In the genomic region with DNA sequence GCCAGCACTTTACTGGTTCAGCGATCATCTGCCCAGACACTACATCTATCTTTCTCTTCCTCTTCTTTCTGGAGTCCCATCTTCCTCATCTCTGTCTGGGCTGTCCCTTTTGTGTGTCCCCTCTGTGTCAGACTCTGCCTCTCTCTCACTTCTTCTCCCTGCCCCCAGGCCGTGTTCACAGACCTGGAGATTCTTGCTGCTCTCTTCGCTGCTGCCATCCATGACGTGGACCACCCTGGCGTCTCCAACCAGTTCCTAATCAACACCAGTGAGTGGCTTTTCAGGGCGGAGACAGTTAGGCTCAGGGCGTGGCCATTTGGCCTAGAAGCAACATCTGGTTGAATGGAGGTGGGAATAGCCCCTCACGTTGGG, we compare ENCODE assay signal across 11 mouse cellular contexts. TPM values are rescaled to one million over a fixed set of nuclear protein-coding genes. Genes with fewer than 3 reads are reported as not detected.
DNase-seq lines count a peak whose midpoint lies in the region; ATAC-seq and TF ChIP-seq lines count a peak whose summit lies in the region.
"Had no signal": no experiment of that assay in that cellular context is flagged by ENCODE, and none has a peak within 500 bp of the region (broad histone marks: within the 10 kb centered on the region; RNA-seq: fewer than 3 reads in every experiment).

No protein-coding gene starts in this region.

- H3K4me3 ChIP-seq in liver, postnatal 0 days (ENCODE audit: low read depth, low read length), result no peak overlapping the region
- H3K4me3 ChIP-seq in hindbrain, embryonic 14.5 days (replicated peaks; ENCODE audit: low read length), result no peak overlapping the region
- peak overlapping the region; percentile 34; the same call in 1 of the 2 replicates for H3K4me3 ChIP-seq in neural tube, embryonic 12.5 days

- no peak overlapping the region for H3K27ac ChIP-seq in liver, postnatal 0 days (ENCODE audit: low read depth)
- H3K27ac ChIP-seq in hindbrain, embryonic 14.5 days, result no peak overlapping the region
- H3K27ac ChIP-seq in neural tube, embryonic 12.5 days, result no peak overlapping the region

- H3K9me3 ChIP-seq in liver, postnatal 0 days (ENCODE audit: low read length), result no peaks in the 10 kb centered on the region
- no peaks in the 10 kb centered on the region for H3K9me3 ChIP-seq in hindbrain, embryonic 14.5 days (ENCODE audit: control insufficient read depth, low read length)
- H3K9me3 ChIP-seq in neural tube, embryonic 12.5 days, result no peaks in the 10 kb centered on the region

- H3K4me1 ChIP-seq in liver, postnatal 0 days (ENCODE audit: insufficient read depth), result no peaks in the 10 kb centered on the region
- 0 out of 2 replicates have a peak, but pooled peaks cover 3% of the 10 kb centered on the region for H3K4me1 ChIP-seq in hindbrain, embryonic 14.5 days (replicated peaks; ENCODE audit: control insufficient read depth, insufficient read depth, low read length)
- H3K4me1 ChIP-seq in neural tube, embryonic 12.5 days, result peaks cover 10% of the 10 kb centered on the region

- H3K27me3 ChIP-seq in liver, postnatal 0 days (ENCODE audit: insufficient read depth, low read length), result no peaks in the 10 kb centered on the region
- H3K27me3 ChIP-seq in hindbrain, embryonic 14.5 days (ENCODE audit: control insufficient read depth, insufficient read depth, low read length), result no peaks in the 10 kb centered on the region
- H3K27me3 ChIP-seq in neural tube, embryonic 12.5 days (replicated peaks), result no peaks in the 10 kb centered on the region
- H3K27me3 ChIP-seq: Patski had no signal

- peaks cover 6% of the 10 kb centered on the region for H3K36me3 ChIP-seq in liver, postnatal 0 days (replicated peaks; ENCODE audit: insufficient read depth, low read length)
- peaks cover 40% of the 10 kb centered on the region for H3K36me3 ChIP-seq in hindbrain, embryonic 14.5 days (replicated peaks; ENCODE audit: control insufficient read depth, insufficient read depth)
- peaks cover 5% of the 10 kb centered on the region; the same call in 1 of the 2 replicates for H3K36me3 ChIP-seq in neural tube, embryonic 12.5 days

- no peak overlapping the region for H3K9ac ChIP-seq in liver, postnatal 0 days (replicated peaks)
- H3K9ac ChIP-seq in hindbrain, embryonic 14.5 days, result no peak overlapping the region
- H3K9ac ChIP-seq in neural tube, embryonic 12.5 days, result no peak overlapping the region

- no peak for TF ChIP-seq CTCF in liver, postnatal 0 days (IDR thresholded peaks at IDR 0.05; ENCODE audit: low read depth)

- H3K4me2 ChIP-seq in liver, postnatal 0 days (ENCODE audit: low read depth, low read length), result no peak overlapping the region
- peak overlapping the region; percentile 48 for H3K4me2 ChIP-seq in hindbrain, embryonic 14.5 days (replicated peaks)
- peak overlapping the region; percentile 63 for H3K4me2 ChIP-seq in neural tube, embryonic 12.5 days (replicated peaks)

- WGBS in liver, postnatal 0 days (ENCODE audit: insufficient replicate concordance), result 47% methylated on average over 8 of the region's 8 CpGs
- WGBS in hindbrain, embryonic 14.5 days, result 25% methylated on average over 8 of the region's 8 CpGs
- 19% methylated on average over 8 of the region's 8 CpGs for WGBS in neural tube, embryonic 12.5 days

- DNase-seq in liver, result peak; percentile 28
- no peak for DNase-seq in liver, postnatal 0 days
- peak; percentile 83 for DNase-seq in ZHBTc4 (ENCODE audit: low read depth, low spot score)
- DNase-seq in hindbrain, embryonic 14.5 days (ENCODE audit: low spot score), result no peak
- DNase-seq in layer of hippocampus, adult 9-10 months (ENCODE audit: low spot score), result no peak
- DNase-seq in layer of hippocampus, adult 18-20 months (ENCODE audit: low spot score in 2 of 2), result no peak
- DNase-seq in right cerebral cortex, postnatal 25 days, result no peak
- DNase-seq: lung, postnatal 10 days; thymus, postnatal 25 days had no signal

- TF ChIP-seq EP300 in liver, postnatal 0 days (IDR thresholded peaks at IDR 0.05; ENCODE audit: low read depth), result no peak

- ATAC-seq in liver, postnatal 0 days, result no peak
- no peak for ATAC-seq in hindbrain, embryonic 14.5 days (ENCODE audit: low FRiP score)
- peak; percentile 34; the same call in 1 of the 2 replicates for ATAC-seq in neural tube, embryonic 12.5 days (ENCODE audit: low FRiP score, low read depth)
- ATAC-seq: Patski had no signal

RNA-seq across cellular contexts. Expression of a gene that starts 35.0 kb away (rescaled TPM):
- polyA plus RNA-seq in liver, postnatal 0 days (2015; fragmentation: Nextera tagmentation; extraction: Ambion mirVana), result 22.9 and 26.5 TPM in 2 replicates
- polyA plus RNA-seq in hindbrain, embryonic 14.5 days (2014; fragmentation: Nextera tagmentation; extraction: Ambion mirVana), result 39.3 and 43.6 TPM in 2 replicates
- polyA plus RNA-seq in neural tube, embryonic 12.5 days (2016; fragmentation: Nextera tagmentation; extraction: Ambion mirVana), result 53.9 and 55.1 TPM in 2 replicates
- total RNA-seq in layer of hippocampus, adult 18-20 months (2021), result 10 to 100 TPM; 58.3 to 61.5 TPM

RNA-seq across cellular contexts. Expression of a gene that starts 38.6 kb away (rescaled TPM):
- 1.4 and 1.5 TPM in 2 replicates for polyA plus RNA-seq in liver, postnatal 0 days (2015; fragmentation: Nextera tagmentation; extraction: Ambion mirVana)
- polyA plus RNA-seq in hindbrain, embryonic 14.5 days (2014; fragmentation: Nextera tagmentation; extraction: Ambion mirVana), result 28.8 and 35.5 TPM in 2 replicates
- polyA plus RNA-seq in neural tube, embryonic 12.5 days (2016; fragmentation: Nextera tagmentation; extraction: Ambion mirVana), result 12.3 and 14.7 TPM in 2 replicates
- total RNA-seq in layer of hippocampus, adult 18-20 months (2021), result 10 to 100 TPM; 83.4 to 86.6 TPM

RNA-seq across cellular contexts. Expression of a gene that starts 44.1 kb away (rescaled TPM):
- polyA plus RNA-seq in liver, postnatal 0 days (2015; fragmentation: Nextera tagmentation; extraction: Ambion mirVana), result 0.08 and 0.17 TPM in 2 replicates
- polyA plus RNA-seq in hindbrain, embryonic 14.5 days (2014; fragmentation: Nextera tagmentation; extraction: Ambion mirVana), result 3.9 and 4.1 TPM in 2 replicates
- polyA plus RNA-seq in neural tube, embryonic 12.5 days (2016; fragmentation: Nextera tagmentation; extraction: Ambion mirVana), result 1.5 and 2.0 TPM in 2 replicates
- 10 to 100 TPM; 13.5 to 14.5 TPM for total RNA-seq in layer of hippocampus, adult 18-20 months (2021)
- polyA plus RNA-seq: Patski had no signal

RNA-seq across cellular contexts. Expression of a gene that starts 54.4 kb away (rescaled TPM):
- polyA plus RNA-seq in liver, postnatal 0 days (2015; fragmentation: Nextera tagmentation; extraction: Ambion mirVana), result 81.1 and 84.1 TPM in 2 replicates
- 192 and 215 TPM in 2 replicates for polyA plus RNA-seq in hindbrain, embryonic 14.5 days (2014; fragmentation: Nextera tagmentation; extraction: Ambion mirVana)
- polyA plus RNA-seq in neural tube, embryonic 12.5 days (2016; fragmentation: Nextera tagmentation; extraction: Ambion mirVana), result 271 and 293 TPM in 2 replicates
- total RNA-seq in layer of hippocampus, adult 18-20 months (2021), result 100 to 1,000 TPM; 163 TPM

Comparison
In these comparisons a context has a peak if more than half of its experiments do, and no peak if none do; other contexts are left out.
1. DNase-seq: peak in liver (single experiment) and ZHBTc4 (single experiment); none in liver, postnatal 0 days (single experiment), hindbrain, embryonic 14.5 days (single experiment), layer of hippocampus, adult 9-10 months (single experiment), layer of hippocampus, adult 18-20 months (0 of 2) and right cerebral cortex, postnatal 25 days (single experiment).